Mouse (Mus musculus): ENCODE results near the gene Sorbs1. TPM values are rescaled to one million over a fixed set of nuclear protein-coding genes. Genes with fewer than 3 reads are reported as not detected.

The Sorbs1 gene
- polyA plus RNA-seq, 1 experiment from 2014 or later, result 88.3 TPM

- H3K27me3 ChIP-seq (replicated peaks; ENCODE audit: control insufficient read depth, insufficient read depth, low read length), result no peaks in the 10 kb centered on the region
- no peak overlapping the region for H3K4me2 ChIP-seq (ENCODE audit: low read length)
- no peaks in the 10 kb centered on the region for H3K36me3 ChIP-seq (ENCODE audit: control insufficient read depth, insufficient read depth, low read length)
- DNase-seq (ENCODE audit: low spot score) (no peak), ATAC-seq (replicated peaks; ENCODE audit: low FRiP score, low TSS enrichment, low read depth) (no peak)
- no peak overlapping the region for H3K27ac ChIP-seq (ENCODE audit: low read depth)
- H3K4me3 ChIP-seq (ENCODE audit: low read depth, low read length), result no peak overlapping the region
- no peaks in the 10 kb centered on the region for H3K9me3 ChIP-seq (ENCODE audit: control insufficient read depth, low read length)
- WGBS, result 78% methylated on average over 6 of the region's 6 CpGs
- no peak overlapping the region for H3K9ac ChIP-seq (ENCODE audit: low read length)
- H3K4me1 ChIP-seq (replicated peaks; ENCODE audit: control insufficient read depth, insufficient read depth, low read length), result peaks cover 10% of the 10 kb centered on the region; the same call in 1 of the 2 replicates
These were observed 32.5 kb downstream of the Sorbs1 start for GRCm38 (mm10) chr19:40481115-40481514.

- no peak for DNase-seq (ENCODE audit: low spot score)
- peak overlapping the region; percentile 86 for H3K27ac ChIP-seq (ENCODE audit: low read depth)
- no peaks in the 10 kb centered on the region for H3K27me3 ChIP-seq (replicated peaks; ENCODE audit: control insufficient read depth, insufficient read depth, low read length)
- H3K9me3 ChIP-seq (ENCODE audit: control insufficient read depth, low read length), result no peaks in the 10 kb centered on the region
- peak; percentile 47 for ATAC-seq (replicated peaks; ENCODE audit: low FRiP score, low TSS enrichment, low read depth)
- H3K36me3 ChIP-seq (ENCODE audit: control insufficient read depth, insufficient read depth, low read length), result no peaks in the 10 kb centered on the region
- no peak overlapping the region for H3K4me3 ChIP-seq (ENCODE audit: low read depth, low read length)
- 54% methylated on average over 10 of the region's 10 CpGs for WGBS
- H3K9ac ChIP-seq (ENCODE audit: low read length), result no peak overlapping the region
- peaks cover 10% of the 10 kb centered on the region; the same call in 1 of the 2 replicates for H3K4me1 ChIP-seq (replicated peaks; ENCODE audit: control insufficient read depth, insufficient read depth, low read length)
- no peak overlapping the region for H3K4me2 ChIP-seq (ENCODE audit: low read length)
These were observed 35.4 kb downstream of the Sorbs1 start for GRCm38 (mm10) chr19:40478161-40478575.

GRCm38 (mm10) chr19:40477445-40477941 lies 36.1 kb downstream of the Sorbs1 start:
- Histone ChIP-seq H3K27me3 (replicated peaks; ENCODE audit: control insufficient read depth, insufficient read depth, low read length) (no peaks in the 10 kb centered on the region), H3K36me3 (ENCODE audit: control insufficient read depth, insufficient read depth, low read length) (no peaks in the 10 kb centered on the region), H3K9ac (ENCODE audit: low read length) (no peak overlapping the region), H3K4me3 (ENCODE audit: low read depth, low read length) (no peak overlapping the region), H3K27ac (ENCODE audit: low read depth) (peak overlapping the region; percentile 86), H3K9me3 (ENCODE audit: control insufficient read depth, low read length) (no peaks in the 10 kb centered on the region), H3K4me1 (replicated peaks; ENCODE audit: control insufficient read depth, insufficient read depth, low read length) (peaks cover 10% of the 10 kb centered on the region; the same call in 1 of the 2 replicates), H3K4me2 (ENCODE audit: low read length) (no peak overlapping the region)
- ATAC-seq (replicated peaks; ENCODE audit: low FRiP score, low TSS enrichment, low read depth), result peak; percentile 78
- 40% methylated on average over 5 of the region's 5 CpGs for WGBS
- no peak for DNase-seq (ENCODE audit: low spot score)

- H3K4me2 ChIP-seq (ENCODE audit: low read length), result no peak overlapping the region
- H3K4me3 ChIP-seq (ENCODE audit: low read depth, low read length), result no peak overlapping the region
- WGBS, result 75% methylated on average over 4 of the region's 4 CpGs
- no peak for ATAC-seq (replicated peaks; ENCODE audit: low FRiP score, low TSS enrichment, low read depth)
- H3K27me3 ChIP-seq (replicated peaks; ENCODE audit: control insufficient read depth, insufficient read depth, low read length), result no peaks in the 10 kb centered on the region
- DNase-seq (ENCODE audit: low spot score), result no peak
- no peaks in the 10 kb centered on the region for H3K36me3 ChIP-seq (ENCODE audit: control insufficient read depth, insufficient read depth, low read length)
- H3K9ac ChIP-seq (ENCODE audit: low read length), result no peak overlapping the region
- no peaks in the 10 kb centered on the region for H3K9me3 ChIP-seq (ENCODE audit: control insufficient read depth, low read length)
- H3K4me1 ChIP-seq (replicated peaks; ENCODE audit: control insufficient read depth, insufficient read depth, low read length), result peaks cover 10% of the 10 kb centered on the region; the same call in 1 of the 2 replicates
- H3K27ac ChIP-seq (ENCODE audit: low read depth), result no peak overlapping the region; the same call in 1 of the 2 replicates
These were observed 37.1 kb downstream of the Sorbs1 start for GRCm38 (mm10) chr19:40476491-40476890.

GRCm38 (mm10) chr19:40471526-40472245 lies 41.9 kb downstream of the Sorbs1 start:
- Histone ChIP-seq H3K9ac (ENCODE audit: low read length) (no peak overlapping the region), H3K27me3 (replicated peaks; ENCODE audit: control insufficient read depth, insufficient read depth, low read length) (no peaks in the 10 kb centered on the region), H3K4me2 (ENCODE audit: low read length) (no peak overlapping the region), H3K9me3 (ENCODE audit: control insufficient read depth, low read length) (no peaks in the 10 kb centered on the region), H3K4me1 (replicated peaks; ENCODE audit: control insufficient read depth, insufficient read depth, low read length) (no peaks in the 10 kb centered on the region; the same call in 1 of the 2 replicates), H3K36me3 (ENCODE audit: control insufficient read depth, insufficient read depth, low read length) (no peaks in the 10 kb centered on the region), H3K27ac (ENCODE audit: low read depth) (no peak overlapping the region), H3K4me3 (ENCODE audit: low read depth, low read length) (no peak overlapping the region)
- 73% methylated on average over 10 of the region's 10 CpGs for WGBS
- DNase-seq (ENCODE audit: low spot score) (no peak), ATAC-seq (replicated peaks; ENCODE audit: low FRiP score, low TSS enrichment, low read depth) (no peak)

- Histone ChIP-seq H3K27ac (ENCODE audit: low read depth) (no peak overlapping the region), H3K9ac (ENCODE audit: low read length) (no peak overlapping the region), H3K4me3 (ENCODE audit: low read depth, low read length) (no peak overlapping the region), H3K27me3 (replicated peaks; ENCODE audit: control insufficient read depth, insufficient read depth, low read length) (no peaks in the 10 kb centered on the region), H3K4me2 (ENCODE audit: low read length) (no peak overlapping the region), H3K9me3 (ENCODE audit: control insufficient read depth, low read length) (no peaks in the 10 kb centered on the region), H3K36me3 (ENCODE audit: control insufficient read depth, insufficient read depth, low read length) (no peaks in the 10 kb centered on the region), H3K4me1 (replicated peaks; ENCODE audit: control insufficient read depth, insufficient read depth, low read length) (no peaks in the 10 kb centered on the region)
- no peak for DNase-seq (ENCODE audit: low spot score)
- 84% methylated on average over 5 of the region's 5 CpGs for WGBS
- no peak for ATAC-seq (replicated peaks; ENCODE audit: low FRiP score, low TSS enrichment, low read depth)
These were observed 43.8 kb downstream of the Sorbs1 start for GRCm38 (mm10) chr19:40469792-40470191.

- 90% methylated on average over 3 of the region's 3 CpGs for WGBS
- H3K27me3 ChIP-seq (replicated peaks; ENCODE audit: control insufficient read depth, insufficient read depth, low read length), result no peaks in the 10 kb centered on the region
- H3K4me2 ChIP-seq (ENCODE audit: low read length), result no peak overlapping the region
- no peak for ATAC-seq (replicated peaks; ENCODE audit: low FRiP score, low TSS enrichment, low read depth)
- no peak overlapping the region for H3K27ac ChIP-seq (ENCODE audit: low read depth)
- no peak overlapping the region for H3K9ac ChIP-seq (ENCODE audit: low read length)
- H3K9me3 ChIP-seq (ENCODE audit: control insufficient read depth, low read length), result no peaks in the 10 kb centered on the region
- no peak overlapping the region for H3K4me3 ChIP-seq (ENCODE audit: low read depth, low read length)
- H3K36me3 ChIP-seq (ENCODE audit: control insufficient read depth, insufficient read depth, low read length), result no peaks in the 10 kb centered on the region
- H3K4me1 ChIP-seq (replicated peaks; ENCODE audit: control insufficient read depth, insufficient read depth, low read length), result 0 out of 2 replicates have a peak, but pooled peaks cover under 1% of the 10 kb centered on the region
- DNase-seq (ENCODE audit: low spot score), result no peak
These were observed 45.3 kb downstream of the Sorbs1 start for GRCm38 (mm10) chr19:40468308-40468707.

- no peak for ATAC-seq (replicated peaks; ENCODE audit: low FRiP score, low TSS enrichment, low read depth)
These were observed 45.8 kb downstream of the Sorbs1 start for GRCm38 (mm10) chr19:40467810-40468209.

GRCm38 (mm10) chr19:40465339-40465738 lies 48.2 kb downstream of the Sorbs1 start:
- Histone ChIP-seq H3K4me3 (ENCODE audit: low read depth, low read length) (no peak overlapping the region), H3K36me3 (ENCODE audit: control insufficient read depth, insufficient read depth, low read length) (no peaks in the 10 kb centered on the region), H3K27ac (ENCODE audit: low read depth) (no peak overlapping the region), H3K9ac (ENCODE audit: low read length) (no peak overlapping the region), H3K4me2 (ENCODE audit: low read length) (no peak overlapping the region), H3K27me3 (replicated peaks; ENCODE audit: control insufficient read depth, insufficient read depth, low read length) (no peaks in the 10 kb centered on the region), H3K9me3 (ENCODE audit: control insufficient read depth, low read length) (no peaks in the 10 kb centered on the region), H3K4me1 (replicated peaks; ENCODE audit: control insufficient read depth, insufficient read depth, low read length) (peaks cover 17% of the 10 kb centered on the region)
- DNase-seq (ENCODE audit: low spot score) (no peak), ATAC-seq (replicated peaks; ENCODE audit: low FRiP score, low TSS enrichment, low read depth) (no peak)
- 78% methylated on average over 3 of the region's 3 CpGs for WGBS

More at GRCm38 (mm10) chr19:40467810-40468209, 45.8 kb downstream of the Sorbs1 start:
- Histone ChIP-seq H3K27ac (ENCODE audit: low read depth) (no peak overlapping the region), H3K27me3 (replicated peaks; ENCODE audit: control insufficient read depth, insufficient read depth, low read length) (no peaks in the 10 kb centered on the region), H3K9ac (ENCODE audit: low read length) (no peak overlapping the region), H3K4me2 (ENCODE audit: low read length) (no peak overlapping the region), H3K9me3 (ENCODE audit: control insufficient read depth, low read length) (no peaks in the 10 kb centered on the region), H3K4me3 (ENCODE audit: low read depth, low read length) (no peak overlapping the region), H3K36me3 (ENCODE audit: control insufficient read depth, insufficient read depth, low read length) (no peaks in the 10 kb centered on the region), H3K4me1 (replicated peaks; ENCODE audit: control insufficient read depth, insufficient read depth, low read length) (peaks cover 6% of the 10 kb centered on the region)
- no peak for DNase-seq (ENCODE audit: low spot score)
- 76% methylated on average over 9 of the region's 9 CpGs for WGBS
